Mouse (Mus musculus) monocyte, adult 2 months (primary cell): ENCODE results near the gene Cacng1.

Experiments
- DNase-seq, 2 experiments: peaks; one replicate each; pipeline ENCODE4 v3.0.0; 2022; ENCODE audit warnings: low spot score in 2 of 2, low read depth in 1 of 2

Cacng1 gene

DNA sequence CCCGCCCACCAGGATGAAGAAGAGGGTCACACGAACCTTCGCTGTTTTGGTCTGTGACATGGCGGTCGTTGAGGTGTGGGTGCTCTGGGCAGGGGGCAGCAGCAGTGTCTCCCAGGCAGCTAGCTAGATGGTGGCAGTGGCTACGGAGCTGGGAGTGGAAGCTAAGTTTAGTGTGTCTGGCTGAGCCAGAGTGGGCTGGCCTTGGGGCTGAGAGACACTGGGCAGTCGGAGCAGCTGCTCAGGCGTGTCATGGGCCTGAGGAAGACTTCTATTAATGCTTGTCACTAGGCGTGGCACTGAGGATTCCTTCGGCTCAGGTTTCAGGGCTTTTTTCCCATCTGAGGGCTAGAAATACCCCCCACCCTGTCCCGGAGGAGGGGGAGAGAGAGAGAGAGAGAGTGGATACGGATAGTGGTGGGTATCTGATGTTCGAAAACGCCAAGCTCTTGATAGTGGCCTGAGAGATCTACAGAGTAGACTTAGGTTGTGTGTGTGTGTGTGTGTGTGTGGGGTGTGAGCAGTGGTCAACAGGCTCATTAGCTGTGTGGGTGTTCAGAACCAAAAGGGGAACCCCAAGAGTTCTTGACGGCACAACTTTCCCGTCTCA is at the start of gene Cacng1:
Cacng1 (minus strand) TSS at position 191 of the 607 bp plus-strand sequence.
- no peak for DNase-seq

DNA sequence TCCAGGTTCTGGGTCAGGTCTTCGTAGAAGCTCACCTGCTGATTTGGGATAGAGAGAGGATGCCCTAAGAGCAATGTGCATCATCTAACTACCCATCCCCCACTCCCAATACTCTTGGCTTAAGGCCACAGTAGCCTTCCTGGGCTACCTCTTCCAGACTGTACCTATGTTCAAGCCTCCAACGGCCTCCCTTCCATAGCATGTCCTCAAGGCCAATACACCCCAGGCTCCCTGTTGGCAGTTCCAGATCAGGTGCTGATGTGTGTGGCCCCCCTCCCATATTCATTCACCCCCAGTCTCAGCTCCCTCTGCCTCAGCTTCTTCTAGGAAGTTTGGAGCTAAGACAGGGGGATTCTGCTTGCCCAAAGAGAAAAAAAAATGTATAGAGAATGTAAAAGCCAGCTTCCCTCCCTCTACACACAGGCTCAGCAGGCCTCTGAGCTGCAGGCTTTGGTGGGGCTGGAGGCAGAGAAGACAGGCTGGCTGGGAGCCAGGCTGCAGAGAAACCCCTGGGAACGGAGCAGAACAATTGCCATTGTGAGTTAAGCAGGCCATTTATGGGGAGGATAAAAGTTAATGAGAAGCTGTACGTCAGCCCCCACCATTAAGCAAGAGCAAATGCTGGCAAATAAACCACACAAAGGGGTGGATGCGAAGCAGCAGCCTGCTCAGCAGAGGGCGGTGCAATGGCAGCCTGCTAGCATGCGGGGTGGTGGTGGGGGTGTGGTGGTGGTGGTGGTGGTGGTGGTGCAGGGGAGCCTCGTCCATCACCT is 46.6 kb upstream of the Cacng1 start:
- DNase-seq: no peak

DNA sequence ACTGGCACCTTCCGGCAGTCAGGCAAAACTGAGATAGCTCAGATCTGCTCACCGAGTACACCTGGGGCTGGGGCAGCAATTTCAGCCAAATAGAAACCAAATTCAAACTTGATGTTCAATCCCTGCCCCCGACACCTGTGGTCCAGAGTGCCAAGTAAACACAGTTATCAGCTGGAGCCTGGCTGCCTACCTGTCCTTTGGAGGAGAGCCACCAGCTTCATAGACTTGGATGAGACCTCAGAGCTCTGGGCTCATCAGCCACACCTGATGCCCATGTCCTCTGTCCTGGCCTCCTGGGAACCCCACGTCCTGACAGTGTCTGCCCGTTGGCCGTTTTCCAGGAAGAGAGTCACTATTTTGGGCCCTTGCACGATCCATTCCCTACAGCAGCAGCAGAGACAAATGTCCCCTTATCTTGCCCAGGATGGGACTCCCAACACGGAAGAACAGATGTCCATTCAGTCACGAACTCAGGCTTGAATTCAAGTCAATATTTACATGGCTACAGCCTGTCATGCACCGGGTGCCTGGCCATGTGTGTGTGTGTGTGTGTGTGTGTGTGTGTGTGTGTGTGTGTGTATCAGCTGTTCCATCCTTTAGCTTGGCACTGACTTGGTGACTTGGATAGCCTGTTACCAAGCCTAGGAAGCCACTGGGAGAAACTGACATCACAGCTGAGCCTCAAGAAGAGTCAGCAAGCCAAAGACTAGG is 45.6 kb upstream of the Cacng1 start:
- no peak for DNase-seq

DNA sequence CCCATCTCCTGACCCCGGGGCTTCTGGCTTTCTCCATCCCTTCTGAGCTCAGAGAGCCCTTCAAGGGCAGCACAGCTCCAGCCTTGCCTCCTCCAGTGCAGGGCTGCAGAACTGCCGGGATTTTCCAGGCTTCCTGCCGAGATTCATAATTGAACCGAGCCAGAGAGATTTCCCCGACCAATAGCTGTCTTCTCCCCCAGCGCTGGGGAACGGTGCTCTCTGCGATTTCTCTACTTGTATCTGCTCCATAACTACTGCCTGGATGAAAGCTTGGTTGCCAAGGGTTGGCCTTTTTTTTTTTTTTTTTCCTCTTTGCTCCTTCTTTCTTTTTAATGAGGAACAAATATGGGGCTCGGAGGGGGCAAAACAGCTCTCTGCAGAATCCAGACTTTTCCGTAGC is 43.7 kb upstream of the Cacng1 start:
- no peak for DNase-seq

DNA sequence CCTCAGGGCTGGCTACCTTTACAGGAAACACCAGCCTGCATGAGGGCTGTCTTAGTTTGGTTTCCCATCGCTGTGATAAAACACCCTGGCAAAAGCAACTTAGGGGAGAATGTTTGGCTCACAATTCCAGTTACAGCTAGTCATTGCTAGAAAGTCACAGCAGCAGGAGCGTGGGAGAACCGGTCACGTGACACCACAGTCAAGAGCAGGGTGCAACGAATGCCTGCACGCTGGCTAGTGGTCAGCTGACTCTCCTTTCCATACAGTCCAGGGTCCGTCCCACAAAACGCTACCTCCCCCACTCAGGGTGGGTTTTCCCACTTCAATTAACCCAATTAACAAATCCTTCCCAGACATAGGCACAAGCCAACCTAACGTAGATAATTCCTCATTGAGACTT is 43.2 kb upstream of the Cacng1 start:
- no peak for DNase-seq

DNA sequence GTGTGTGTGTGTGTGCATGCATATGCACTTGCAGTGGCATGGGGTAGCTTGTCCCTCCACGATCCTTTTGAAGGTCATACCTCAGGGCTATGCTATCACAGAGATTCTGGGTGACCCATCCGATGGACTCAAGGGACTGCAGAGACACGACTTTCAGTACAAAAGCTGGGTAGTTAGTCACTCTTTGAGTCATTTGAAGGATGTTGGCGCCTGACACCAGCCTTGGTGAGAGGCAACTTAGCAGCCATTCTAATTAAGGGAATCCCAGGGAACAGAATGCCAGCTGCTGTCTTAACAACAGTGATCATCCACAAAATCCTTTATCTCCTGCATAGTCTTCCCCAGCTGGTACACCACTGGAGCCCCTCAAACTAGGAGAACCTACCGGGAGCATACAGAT is 32.8 kb upstream of the Cacng1 start:
- no peak for DNase-seq

DNA sequence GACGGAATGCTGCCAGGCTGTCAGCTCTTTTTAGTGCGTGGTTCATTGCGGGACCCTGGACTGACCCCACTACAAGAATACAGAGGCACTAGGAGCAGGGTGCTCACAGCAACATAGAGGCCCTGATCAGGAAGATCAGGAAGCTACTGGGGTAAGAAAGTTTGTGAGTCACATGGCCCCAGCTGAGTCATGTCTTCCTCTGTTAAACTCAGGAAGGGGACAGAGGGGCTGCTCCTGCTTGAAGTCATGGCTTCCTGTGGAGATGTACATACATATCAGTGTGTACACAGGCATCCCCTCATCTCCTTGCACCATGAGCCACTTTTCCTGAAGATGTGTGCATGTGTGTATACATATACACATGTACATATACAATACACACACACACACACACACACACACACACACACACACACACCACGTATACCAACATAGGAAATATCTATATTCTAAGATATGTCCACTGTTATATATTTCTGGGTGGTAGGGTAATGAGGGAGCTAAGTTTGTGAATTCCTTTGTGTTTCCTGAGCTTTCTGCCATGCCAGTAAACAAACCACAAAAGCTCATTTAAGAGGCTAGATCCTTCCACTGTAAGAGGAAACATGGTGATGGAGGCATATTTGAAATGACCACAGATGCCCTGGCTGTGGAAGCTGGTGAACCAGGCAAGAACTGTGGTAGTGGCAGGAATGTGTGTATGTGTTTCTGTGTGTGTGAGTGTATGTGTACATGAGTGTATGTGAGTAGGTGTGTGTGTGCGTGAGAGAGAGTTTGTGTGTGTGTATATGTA is 32.1 kb upstream of the Cacng1 start:
- no peak for DNase-seq

DNA sequence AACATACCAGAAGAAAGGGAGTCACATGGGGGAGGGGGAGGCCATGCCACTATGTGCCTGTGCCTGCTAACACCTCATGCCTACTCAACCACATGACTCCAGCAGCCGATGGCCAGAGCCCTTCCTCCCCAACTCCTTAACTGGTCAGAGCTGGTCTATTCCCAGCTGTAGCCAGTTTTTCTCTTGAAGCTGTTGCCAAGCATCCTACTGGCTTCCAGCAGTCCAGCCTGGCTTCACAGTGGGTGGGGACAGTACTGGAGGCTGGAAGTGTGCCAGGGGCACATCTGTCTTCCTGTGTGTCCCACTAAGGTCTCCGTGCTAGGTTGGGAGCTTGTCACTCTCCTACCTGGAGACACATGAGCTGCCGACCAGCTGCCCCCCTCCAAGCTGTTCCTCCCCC is 26.8 kb upstream of the Cacng1 start:
- no peak for DNase-seq

DNA sequence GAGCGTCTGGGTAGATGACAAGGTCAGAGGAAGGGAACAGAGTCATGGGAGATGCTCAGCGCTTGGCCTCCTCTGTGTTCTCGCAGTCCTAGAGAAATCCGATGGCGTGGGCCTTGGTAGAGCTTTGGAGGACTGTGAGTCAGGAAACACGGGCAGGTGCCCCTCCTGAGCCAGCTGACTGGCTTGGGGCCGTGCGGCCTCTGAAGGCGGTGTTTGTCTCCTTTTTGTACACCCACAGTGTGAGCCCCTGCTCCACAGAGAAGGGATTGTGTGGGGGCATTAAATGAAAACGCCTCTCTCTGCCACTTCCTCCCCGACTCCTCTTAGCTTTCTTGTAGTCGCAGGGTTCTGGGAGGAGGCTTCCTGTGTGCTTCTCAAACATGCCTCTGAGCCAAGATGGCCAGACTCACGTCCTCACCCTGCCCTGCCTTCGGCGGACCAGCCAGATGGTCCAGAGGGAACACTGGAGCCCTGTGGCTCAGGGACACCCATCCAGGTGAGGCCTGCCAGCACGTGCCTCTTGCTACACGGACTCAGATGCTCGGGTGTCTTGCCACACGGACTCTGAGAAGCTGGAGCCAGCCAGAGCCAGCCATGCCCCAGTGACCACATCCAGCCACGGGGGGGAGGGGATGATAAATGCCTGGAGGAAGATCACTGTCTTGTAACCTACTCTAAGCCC is 22.2 kb upstream of the Cacng1 start:
- no peak for DNase-seq

DNA sequence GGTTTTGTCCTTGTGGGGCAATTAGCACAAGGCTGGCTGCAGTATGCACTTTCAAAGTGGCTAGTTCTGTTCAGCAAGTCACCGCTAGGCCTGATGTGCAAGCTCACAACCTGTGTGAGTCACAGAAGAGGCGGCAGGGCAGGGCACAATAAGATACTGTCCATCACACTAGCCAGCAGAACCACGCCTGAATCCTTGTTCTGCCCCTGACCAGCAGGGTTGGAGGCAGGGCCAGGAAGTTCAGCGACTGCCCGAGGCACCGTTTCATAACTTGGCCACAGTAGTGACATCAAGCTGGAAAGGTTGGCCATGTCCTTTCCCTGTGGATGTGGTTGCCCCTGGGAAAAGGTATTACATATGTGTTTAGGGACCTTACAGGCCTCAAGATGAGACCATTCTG is 21.6 kb upstream of the Cacng1 start:
- DNase-seq: no peak

DNA sequence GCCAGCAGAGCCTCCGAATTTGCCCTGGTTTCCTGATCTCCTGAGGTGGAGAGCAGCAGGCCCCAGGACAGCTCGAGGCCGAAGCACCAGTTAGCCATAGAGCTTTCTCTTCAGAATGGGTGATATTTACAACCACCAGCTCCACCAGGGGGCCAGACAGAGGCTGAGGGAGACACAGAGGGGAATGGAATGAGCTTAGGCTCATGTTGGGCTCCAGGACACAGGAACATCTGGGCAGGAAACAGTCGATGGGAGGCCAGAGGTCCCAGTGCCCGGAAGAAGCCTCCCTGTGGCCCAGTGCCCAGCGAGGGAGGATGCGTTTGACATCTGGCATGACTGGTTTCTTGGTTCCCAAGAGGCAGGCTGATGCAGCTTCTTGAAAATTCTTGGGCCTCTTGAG is 17.8 kb upstream of the Cacng1 start:
- no peak for DNase-seq

DNA sequence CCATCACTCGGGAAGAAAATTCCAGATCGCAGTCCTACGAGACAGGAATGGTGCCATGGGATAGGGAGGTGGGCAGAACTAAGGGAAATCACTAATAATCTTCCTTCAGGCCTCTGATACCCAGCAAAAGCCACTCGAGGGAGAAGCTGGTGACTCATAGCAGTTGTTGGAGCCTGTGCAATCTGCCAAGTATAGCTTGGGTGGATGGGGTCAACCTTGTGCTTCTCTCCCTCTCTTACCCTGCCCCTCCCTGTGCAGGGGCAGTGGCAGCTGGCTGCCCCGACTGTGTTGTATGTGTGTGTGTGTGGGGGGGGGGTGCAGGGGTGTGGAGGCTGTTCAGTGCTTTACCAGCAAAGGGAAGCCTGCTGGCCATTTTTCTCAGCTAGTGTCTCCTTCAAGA is 15.2 kb upstream of the Cacng1 start:
- no peak for DNase-seq

DNA sequence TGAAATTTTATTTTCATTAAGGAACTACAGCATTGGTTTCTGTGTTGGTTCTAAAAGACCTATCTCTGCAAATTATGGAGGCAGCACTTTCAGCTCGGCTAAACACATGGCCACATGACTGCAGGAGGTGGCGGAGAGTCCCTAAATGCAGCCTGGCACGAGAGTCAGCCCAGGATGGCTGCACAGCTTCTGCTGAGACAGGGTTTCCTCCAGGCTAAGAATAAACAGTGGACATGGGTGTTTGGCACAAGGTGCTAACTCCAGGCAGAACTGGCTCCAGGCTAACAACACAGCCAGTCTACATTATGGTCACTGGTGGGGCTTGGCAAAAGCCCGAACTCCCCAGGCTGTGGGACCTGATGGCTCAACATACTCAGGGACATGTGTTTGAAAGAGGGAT is 14.6 kb upstream of the Cacng1 start:
- DNase-seq: no peak

DNA sequence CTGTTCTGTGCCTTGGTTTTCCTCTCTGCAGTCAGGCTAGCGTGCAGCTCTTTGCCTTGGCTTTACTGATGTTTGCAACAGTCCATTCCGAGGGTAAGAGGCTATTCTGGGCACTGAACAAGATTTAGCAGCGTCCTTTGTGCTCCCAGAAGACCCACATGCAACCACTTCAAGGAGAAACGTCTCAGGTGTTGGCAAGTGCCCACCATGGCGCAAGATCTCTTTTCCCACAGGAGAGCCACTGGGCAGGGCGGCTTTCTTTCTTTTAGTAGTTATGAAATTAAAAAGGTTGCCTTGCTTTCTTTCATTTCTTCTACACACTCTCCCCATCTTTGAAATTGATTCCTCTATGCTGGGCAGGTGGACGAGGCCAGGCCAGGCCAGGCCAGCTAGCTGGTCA is 12.8 kb upstream of the Cacng1 start:
- no peak for DNase-seq

DNA sequence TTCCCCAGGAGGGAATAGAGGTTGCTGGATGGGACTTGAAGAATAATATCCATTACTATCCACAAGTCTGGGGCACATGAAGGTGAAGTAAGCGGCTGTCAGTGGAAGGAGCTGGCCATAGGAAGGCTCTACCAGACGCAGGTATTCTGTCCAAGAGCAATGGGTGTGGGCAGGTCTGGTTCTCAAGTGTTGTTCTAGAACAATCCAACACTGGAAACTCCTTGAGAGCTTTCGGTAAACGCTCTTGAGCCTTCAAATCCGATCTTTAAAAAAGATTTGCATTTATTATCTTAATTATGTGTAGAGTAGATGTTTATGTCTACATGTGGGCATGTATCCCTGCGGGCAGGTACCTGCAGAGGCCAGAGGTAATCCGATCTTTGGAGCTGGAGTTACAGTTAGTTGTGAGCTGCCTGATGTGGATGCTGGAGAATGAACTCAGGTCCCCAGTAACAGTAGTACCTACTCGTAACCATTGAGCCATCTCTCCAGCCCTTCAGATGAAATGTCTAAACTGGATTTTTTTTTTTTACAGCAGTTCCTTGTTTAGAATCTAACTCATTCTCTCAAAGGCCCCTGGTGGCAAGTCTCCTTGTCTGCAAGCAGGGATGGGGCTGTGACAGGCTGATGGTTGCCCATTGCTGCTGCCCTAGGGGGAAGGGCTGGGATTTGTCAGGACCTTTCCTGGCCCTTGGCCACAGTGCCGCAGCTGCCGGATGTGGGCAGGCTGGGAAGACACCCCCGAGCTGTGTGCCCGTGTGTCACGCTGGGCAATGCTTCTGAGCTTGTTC is 11.9 kb upstream of the Cacng1 start:
- no peak for DNase-seq

DNA sequence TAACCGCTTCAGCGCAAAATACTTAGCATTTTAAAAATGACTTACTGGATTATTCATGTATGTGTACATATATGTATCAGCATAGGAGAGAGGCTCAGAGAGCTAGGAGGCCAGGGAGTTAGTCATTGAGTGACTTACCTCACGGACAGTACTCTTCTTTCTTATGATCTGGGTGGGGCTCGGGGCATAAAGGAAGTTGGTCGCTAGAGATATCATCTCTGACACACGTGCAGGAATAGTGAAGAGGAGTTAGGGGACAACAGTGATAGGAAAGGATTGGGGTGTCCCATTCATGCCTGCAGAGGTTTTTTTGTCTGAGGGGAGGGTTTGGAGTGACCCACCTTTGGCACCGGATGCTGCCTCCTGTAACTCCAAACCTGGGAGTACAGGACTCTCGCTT is 8.3 kb upstream of the Cacng1 start:
- no peak for DNase-seq

DNA sequence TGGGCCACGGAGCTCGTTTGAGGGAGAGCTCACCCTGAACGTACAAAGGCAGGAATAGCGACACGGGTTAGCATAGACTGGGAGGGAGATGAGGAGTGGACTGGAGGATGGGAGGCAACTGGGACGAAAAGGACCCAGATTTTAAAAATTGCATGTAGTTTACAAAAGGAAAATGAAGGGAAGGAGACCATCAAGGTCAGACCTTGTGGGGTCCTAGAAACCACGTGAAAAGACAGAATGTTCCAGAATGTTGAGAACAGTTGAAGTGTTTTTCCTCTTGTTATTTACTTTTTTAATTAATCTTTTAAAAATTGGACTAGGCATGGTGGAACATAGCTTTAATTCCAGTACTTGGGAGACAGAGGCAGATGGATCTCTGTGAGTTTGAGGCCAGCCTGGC is 4.7 kb upstream of the Cacng1 start:
- no peak for DNase-seq

DNA sequence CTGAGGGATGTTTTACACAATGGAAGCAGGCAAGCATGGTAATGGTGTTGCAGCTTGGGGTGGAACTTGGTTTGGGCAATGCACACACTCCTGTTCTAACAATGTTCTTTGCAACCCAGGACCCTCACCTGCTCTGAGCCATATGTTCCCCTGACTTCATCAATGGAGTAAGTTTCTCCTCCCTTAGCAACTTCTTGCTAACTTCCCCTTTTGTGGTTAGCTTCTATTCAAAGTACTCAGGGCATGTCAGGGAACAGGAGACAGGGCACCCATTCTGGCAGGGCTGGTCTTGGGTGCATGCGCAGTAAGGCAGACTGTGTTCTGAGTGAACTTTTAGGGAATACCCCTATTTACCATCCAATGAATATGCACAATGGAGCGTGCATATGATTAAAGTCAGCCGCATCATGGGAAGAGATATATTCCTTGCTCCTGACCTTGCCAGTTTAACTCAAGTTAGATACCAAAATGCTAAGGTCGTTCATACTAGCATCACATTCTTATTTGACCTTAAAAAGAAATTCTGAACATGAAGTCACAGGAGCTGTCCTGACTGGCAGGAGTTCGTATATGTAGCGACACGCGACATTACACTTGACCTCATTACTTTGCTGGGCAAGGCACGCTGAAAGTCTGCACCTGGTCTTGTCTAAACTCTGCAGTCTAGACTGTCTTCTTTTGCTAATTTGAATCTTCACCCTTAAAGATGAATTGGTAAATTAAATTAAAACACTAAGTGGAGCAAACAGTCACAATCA is 4.1 kb upstream of the Cacng1 start:
- no peak for DNase-seq

DNA sequence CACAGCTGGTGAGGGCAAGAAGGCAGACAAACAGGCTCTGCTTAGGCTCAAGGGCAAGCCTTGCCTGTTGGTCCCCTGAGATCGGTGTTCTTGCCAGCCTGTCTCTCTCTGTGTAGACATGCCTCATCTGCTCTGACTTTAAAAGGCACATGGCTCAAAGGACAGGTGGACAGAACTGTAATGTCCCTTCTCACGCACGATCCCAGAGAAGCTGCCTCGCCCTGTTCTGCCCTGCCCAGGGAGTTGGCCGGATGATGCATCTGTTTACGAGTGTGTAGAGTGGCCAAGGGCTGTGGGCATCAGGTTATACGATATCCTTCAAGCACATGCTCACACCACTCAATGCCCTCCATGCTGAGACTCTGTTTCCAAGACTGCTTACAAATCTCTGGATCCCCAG is 2.0 kb downstream of the Cacng1 start:
- DNase-seq: no peak

DNA sequence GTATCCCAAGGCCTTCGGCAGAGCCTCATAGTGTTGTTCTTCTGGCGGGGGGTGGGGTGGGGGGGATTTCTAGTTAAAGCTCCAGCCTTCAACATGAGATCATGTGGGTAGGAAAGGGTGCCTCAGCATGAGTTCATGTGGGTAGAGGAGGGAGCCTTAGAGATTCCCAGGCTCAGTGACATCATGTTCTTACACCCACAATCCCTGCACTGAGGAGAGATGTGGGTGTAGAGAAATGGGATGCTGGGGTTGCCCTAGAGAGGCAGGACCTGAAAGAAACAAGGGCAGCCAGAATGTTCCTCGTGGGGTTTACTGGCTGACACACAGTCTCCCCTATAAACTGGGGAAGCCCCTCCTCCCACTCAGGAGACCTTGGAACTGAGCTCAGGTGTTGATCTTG is 5.9 kb downstream of the Cacng1 start:
- no peak for DNase-seq
